Mouse (Mus musculus): Measurements from ENCODE around the gene Nrg4. TPM values are rescaled to one million over a fixed set of nuclear protein-coding genes. Genes with fewer than 3 reads are reported as not detected.

Nrg4 gene
- total and polyA plus RNA-seq, 2 experiments = 5.3 to 24.2 TPM

- DNase-seq (ENCODE audit: extremely low read depth, low read depth, low spot score) = no peak
- Histone ChIP-seq H3K79me2 (ENCODE audit: control insufficient read depth, insufficient read depth, low read length) (no peaks in the 10 kb centered on the region), H3K36me3 (ENCODE audit: control insufficient read depth, insufficient read depth, low read length) (peaks cover 27% of the 10 kb centered on the region), H3K9ac (ENCODE audit: low read depth, low read length) (no peak overlapping the region), H3K27me3 (ENCODE audit: control insufficient read depth, insufficient read depth, low read length) (no peaks in the 10 kb centered on the region), H3K27ac (replicated peaks; ENCODE audit: insufficient read depth, low read depth, low read length) (no peak overlapping the region), H3K4me1 (ENCODE audit: control insufficient read depth, insufficient read depth, low read length) (no peaks in the 10 kb centered on the region), H3K4me3 (ENCODE audit: insufficient read depth, low read depth, low read length) (no peak overlapping the region)
- no peak for TF ChIP-seq CTCF (IDR thresholded peaks at IDR 0.05; ENCODE audit: low read depth, low read length)
- TF ChIP-seq POLR2A (IDR thresholded peaks at IDR 0.05; ENCODE audit: extremely low read depth, insufficient read depth, low read length) = no peak
- WGBS = 89% methylated on average over 1 of the region's 1 CpGs
These were observed 154.4 kb downstream of the Nrg4 start for GRCm38 (mm10) chr9:55172195-55172685.

- Histone ChIP-seq H3K36me3 (ENCODE audit: control insufficient read depth, insufficient read depth, low read length) (peaks cover 28% of the 10 kb centered on the region), H3K79me2 (ENCODE audit: control insufficient read depth, insufficient read depth, low read length) (no peaks in the 10 kb centered on the region; the same call in 1 of the 2 replicates), H3K27me3 (ENCODE audit: control insufficient read depth, insufficient read depth, low read length) (no peaks in the 10 kb centered on the region), H3K27ac (replicated peaks; ENCODE audit: insufficient read depth, low read depth, low read length) (no peak overlapping the region), H3K4me1 (ENCODE audit: control insufficient read depth, insufficient read depth, low read length) (no peaks in the 10 kb centered on the region), H3K9ac (ENCODE audit: low read depth, low read length) (no peak overlapping the region), H3K4me3 (ENCODE audit: insufficient read depth, low read depth, low read length) (no peak overlapping the region)
- DNase-seq (ENCODE audit: extremely low read depth, low read depth, low spot score) = no peak
- WGBS = 92% methylated on average over 7 of the region's 7 CpGs
- TF ChIP-seq POLR2A (IDR thresholded peaks at IDR 0.05; ENCODE audit: extremely low read depth, insufficient read depth, low read length) (no peak), CTCF (IDR thresholded peaks at IDR 0.05; ENCODE audit: low read depth, low read length) (no peak)
These were observed 155.8 kb downstream of the Nrg4 start for GRCm38 (mm10) chr9:55170655-55171412.

Other genes with a start within 250 kb of the Nrg4 start
- 17.4 and 18.2 TPM in 2 replicates for gene Ube2q2, start 178.0 kb downstream of the Nrg4 start, total RNA-seq (2014; rRNA removed)
- 5.5 and 6.5 TPM in 2 replicates for gene Ube2q2, start 178.0 kb downstream of the Nrg4 start, polyA plus RNA-seq (2012; rRNA removed)
- gene Fbxo22, start 117.9 kb downstream of the Nrg4 start, total RNA-seq (2014; rRNA removed) = 44.4 and 45.4 TPM in 2 replicates
- gene Fbxo22, start 117.9 kb downstream of the Nrg4 start, polyA plus RNA-seq (2012; rRNA removed) = 18.3 and 18.5 TPM in 2 replicates
- gene Tmem266, start 69 bp upstream of the Nrg4 start, total RNA-seq (2014; rRNA removed) = 1.5 TPM in 2 replicates
- 1.5 and 1.7 TPM in 2 replicates for gene Tmem266, start 69 bp upstream of the Nrg4 start, polyA plus RNA-seq (2012; rRNA removed)
- gene Etfa, start 185.4 kb upstream of the Nrg4 start, total RNA-seq (2014; rRNA removed) = 256 and 268 TPM in 2 replicates
- gene Etfa, start 185.4 kb upstream of the Nrg4 start, polyA plus RNA-seq (2012; rRNA removed) = 187 and 220 TPM in 2 replicates
- gene Isl2, start 211.8 kb upstream of the Nrg4 start, total RNA-seq (2014; rRNA removed) = not detected in 2 replicates
- gene Isl2, start 211.8 kb upstream of the Nrg4 start, polyA plus RNA-seq (2012; rRNA removed) = not detected in 2 replicates

All from liver, adult 2 months (tissue).